Mouse (Mus musculus): ENCODE data around the gene Ppp1r16b.

Ppp1r16b gene

DNA sequence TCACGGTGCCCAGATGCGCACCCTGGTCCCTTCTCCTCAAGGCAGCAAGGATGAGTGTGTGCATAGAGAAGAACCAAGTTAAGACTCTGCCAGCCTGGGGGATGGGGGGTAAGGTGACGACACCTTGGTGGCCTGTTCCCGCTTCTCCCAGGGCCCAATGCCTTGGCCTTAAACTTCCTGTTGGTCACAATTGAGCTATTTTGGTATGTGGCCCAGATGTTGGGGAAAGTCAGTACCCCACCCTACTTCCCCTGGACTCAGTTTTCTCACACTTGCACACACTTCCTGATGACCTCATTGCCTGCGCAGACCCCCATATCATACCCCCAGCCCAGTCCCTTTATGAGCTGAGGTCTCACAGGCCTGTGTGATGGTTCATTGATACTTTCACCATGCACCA lies 23.9 kb downstream of the Ppp1r16b start:
- DNase-seq (ENCODE audit: low read depth, low spot score), result no peak

GRCm38 (mm10) chr2:158689640-158690039 lies 24.4 kb downstream of the Ppp1r16b start:
- DNase-seq (ENCODE audit: low read depth, low spot score), result no peak

DNA sequence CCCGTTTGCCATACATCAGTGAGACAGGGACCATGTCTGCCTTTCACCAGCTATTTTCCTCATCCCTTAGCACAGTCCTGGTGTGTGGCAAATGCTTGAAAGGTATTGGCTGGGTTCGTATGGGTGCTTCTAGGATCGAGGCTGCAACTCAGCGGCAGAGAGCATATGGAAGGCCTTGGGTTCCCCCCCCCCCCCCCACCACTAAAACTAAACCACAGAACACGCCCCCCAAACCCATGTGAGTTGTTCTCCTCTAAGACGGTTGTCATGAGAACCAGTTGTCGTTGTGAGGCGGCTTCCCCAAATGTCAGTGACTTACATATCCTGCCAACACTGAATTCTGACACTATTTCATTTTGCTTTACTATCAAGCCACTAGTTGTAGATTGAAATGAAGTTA lies 24.9 kb downstream of the Ppp1r16b start:
- no peak for DNase-seq (ENCODE audit: low read depth, low spot score)

- DNase-seq (ENCODE audit: low read depth, low spot score), result no peak
Observed at GRCm38 (mm10) chr2:158692191-158692590, 27.0 kb downstream of the Ppp1r16b start.

- DNase-seq (ENCODE audit: low read depth, low spot score), result no peak
Observed at GRCm38 (mm10) chr2:158695811-158696210, 30.6 kb downstream of the Ppp1r16b start.

- DNase-seq (ENCODE audit: low read depth, low spot score), result no peak
Observed at GRCm38 (mm10) chr2:158696451-158696850, 31.3 kb downstream of the Ppp1r16b start.

GRCm38 (mm10) chr2:158699908-158700307 lies 34.7 kb downstream of the Ppp1r16b start:
- no peak for DNase-seq (ENCODE audit: low read depth, low spot score)

DNA sequence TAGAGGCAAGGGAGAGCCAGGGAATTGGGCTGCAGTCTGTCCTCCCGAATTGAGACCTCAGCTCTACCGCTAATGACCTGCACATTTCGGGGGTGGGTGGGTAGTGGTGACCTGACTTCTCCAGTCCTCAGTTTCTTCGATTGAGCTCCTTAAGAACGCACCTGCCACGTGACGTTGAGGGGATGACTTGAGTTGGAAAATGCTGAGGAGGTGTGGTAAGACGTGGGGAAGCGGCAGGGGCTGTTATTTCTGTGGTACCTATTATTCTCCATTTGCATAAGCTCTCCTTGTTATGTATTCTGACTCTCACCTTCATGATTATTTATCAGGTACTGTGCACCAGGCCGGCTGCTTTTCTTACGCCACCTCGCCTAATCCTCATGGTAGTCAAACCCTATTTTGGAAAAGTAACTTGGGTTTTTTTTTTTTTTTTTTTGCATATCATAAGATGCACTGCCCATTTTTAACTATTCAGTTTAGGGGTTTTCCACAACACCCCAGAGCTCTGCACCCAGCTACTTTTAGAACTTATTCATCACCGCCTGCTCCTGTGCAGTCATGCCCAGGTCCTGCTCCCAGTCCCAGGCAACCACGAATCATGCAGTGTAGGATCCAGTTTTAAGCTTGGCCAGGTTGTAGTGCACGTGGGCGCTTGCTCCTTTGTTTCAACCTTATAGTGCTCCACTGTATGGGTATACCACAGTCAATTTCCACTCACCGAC lies 35.5 kb downstream of the Ppp1r16b start:
- no peak for DNase-seq (ENCODE audit: low read depth, low spot score)

GRCm38 (mm10) chr2:158701505-158701904 lies 36.3 kb downstream of the Ppp1r16b start:
- no peak for DNase-seq (ENCODE audit: low read depth, low spot score)

DNA sequence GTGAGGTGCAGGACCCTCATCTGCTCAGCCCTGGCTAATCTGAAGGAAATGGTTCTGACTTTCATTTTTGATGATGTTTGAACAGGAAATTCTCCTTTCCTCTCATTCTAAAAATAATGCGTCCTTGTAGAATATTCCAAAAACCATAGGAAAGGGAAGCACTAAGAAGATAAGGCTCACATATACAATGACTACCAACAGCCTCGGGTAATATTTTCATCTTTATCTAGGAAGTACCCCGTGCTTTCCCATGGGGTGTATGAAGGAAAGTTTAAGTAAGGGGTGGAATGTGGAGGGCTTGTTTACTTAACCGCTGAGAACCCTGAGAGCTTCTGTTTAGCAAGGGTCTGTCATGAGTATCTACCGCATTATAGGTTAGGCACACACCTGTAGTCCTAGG lies 37.0 kb downstream of the Ppp1r16b start:
- no peak for DNase-seq (ENCODE audit: low read depth, low spot score)

DNA sequence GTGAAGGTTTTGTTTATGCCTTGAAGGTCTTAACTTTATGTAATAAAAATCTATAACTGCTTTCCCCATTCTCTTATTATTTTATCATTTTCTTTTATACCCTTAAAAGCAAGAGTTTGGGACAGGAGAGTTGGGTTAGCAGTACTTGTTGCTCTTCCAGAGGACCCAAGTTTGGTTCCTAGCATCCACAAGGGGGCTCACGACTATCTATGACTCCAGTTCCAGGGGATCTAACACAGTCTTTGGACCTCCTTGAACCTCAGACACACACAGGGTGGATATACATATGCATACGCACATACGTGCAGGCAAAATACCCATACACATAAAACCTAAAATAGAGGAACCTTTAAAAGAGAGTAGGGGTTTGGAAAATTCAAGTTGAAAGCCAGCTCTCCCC lies 39.5 kb downstream of the Ppp1r16b start:
- no peak for DNase-seq (ENCODE audit: low read depth, low spot score)

GRCm38 (mm10) chr2:158705529-158705928 lies 40.3 kb downstream of the Ppp1r16b start:
- no peak for DNase-seq (ENCODE audit: low read depth, low spot score)

- DNase-seq (ENCODE audit: low read depth, low spot score), result no peak
Observed at GRCm38 (mm10) chr2:158706704-158707408, 41.7 kb downstream of the Ppp1r16b start.

- no peak for DNase-seq (ENCODE audit: low read depth, low spot score)
Observed at GRCm38 (mm10) chr2:158708121-158708520, 42.9 kb downstream of the Ppp1r16b start.

DNA sequence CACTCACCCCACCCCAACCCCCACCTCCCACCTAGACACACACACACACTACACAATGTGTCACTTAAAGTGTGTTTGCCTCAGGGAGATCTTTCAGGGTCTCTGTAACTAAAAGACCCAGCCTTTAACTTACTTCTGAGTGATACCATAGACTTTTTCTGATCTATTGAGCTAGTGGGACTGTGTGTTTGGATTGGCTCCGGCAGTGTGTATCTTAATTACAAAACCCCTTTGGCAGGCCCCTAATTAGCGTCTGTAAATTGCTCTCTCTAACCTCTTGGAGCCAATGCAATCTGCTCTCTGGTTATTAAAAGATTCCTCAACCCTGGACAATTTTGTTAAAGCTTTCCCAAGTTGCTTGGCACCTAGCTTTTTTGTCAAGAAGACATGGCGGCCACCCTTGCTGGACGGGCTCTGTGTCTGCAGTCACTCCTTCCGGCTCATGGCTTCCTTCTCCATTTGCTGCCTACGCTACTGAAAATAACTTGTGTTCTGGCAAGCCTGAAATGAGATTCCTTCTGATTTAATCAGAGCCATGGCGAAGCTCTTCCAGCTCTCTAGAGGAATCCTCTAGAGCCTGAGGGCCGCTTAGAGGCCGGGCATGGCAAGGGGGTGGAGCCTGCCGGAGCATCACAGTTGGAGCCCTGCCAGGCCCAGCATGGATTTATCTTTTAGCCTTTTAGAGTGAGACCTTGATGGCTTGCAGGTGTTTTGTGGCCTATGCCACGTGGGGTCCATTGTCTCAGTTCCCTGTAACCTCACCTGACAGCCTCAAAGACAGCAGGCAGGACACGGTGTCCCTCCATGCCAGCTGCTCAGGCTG lies 46.9 kb downstream of the Ppp1r16b start:
- DNase-seq (ENCODE audit: low read depth, low spot score), result no peak

GRCm38 (mm10) chr2:158714826-158715225 lies 49.6 kb downstream of the Ppp1r16b start:
- no peak for DNase-seq (ENCODE audit: low read depth, low spot score)

DNA sequence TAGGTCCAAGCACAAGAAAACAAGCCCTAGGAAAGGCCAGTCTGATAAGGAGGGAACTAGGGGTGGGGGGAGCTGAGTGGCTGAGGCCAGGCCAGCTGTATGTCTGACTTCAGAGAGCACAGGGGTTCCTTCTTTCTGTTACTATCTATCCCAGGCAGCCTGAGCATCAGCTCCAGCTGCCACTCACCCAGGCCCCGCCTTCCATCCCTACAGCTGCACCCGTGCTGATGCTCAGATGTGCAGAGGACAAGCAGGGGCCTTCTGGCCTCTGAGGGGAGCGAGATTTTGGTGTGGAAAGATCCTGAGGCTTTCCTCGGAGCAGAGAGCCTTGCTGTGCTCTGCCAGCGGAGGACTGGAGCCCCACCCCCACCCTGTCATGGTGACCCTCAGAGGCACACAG lies 50.9 kb downstream of the Ppp1r16b start:
- no peak for DNase-seq (ENCODE audit: low read depth, low spot score)

DNA sequence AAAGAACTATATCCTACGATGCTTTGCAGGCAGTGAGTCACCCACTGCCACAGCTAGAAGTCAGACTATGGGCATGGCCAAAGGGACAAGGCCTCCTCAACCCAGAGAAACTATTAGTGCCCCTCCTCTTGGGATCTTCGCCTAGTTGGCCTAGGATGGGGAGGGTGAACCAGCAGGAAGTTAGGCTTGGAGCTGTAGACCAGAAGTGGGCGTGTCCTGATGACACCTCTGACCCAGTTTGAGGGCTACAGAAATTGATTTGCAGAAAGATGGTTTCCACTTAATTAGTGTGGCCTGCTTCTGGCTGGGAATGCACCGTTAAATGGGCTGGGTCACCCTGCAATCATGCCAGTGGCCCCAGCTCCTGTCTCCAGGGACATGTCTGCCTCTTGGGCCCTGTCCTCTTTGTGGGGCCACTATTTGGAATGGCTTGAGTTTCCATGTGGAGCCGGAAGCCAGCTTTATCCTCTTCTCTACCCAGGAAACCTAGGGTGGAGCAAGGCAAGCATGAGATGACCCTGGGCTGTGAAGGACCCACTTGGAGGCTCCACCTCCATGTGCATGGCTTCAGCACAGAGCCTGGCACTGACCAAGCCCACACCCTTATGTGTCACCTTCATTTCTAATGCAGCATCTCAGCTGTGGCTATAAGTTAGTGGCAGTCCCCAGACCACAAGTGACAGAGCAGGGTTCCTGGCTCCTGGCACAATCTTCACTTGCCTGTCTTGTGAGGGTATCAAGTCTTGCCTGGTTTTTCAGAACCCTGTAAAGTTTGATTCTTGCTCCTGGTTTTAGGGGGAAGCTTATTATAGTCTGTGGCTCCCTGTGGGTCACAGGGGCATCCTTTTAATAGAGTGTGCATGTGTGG lies 52.6 kb downstream of the Ppp1r16b start:
- no peak for DNase-seq (ENCODE audit: low read depth, low spot score)

DNA sequence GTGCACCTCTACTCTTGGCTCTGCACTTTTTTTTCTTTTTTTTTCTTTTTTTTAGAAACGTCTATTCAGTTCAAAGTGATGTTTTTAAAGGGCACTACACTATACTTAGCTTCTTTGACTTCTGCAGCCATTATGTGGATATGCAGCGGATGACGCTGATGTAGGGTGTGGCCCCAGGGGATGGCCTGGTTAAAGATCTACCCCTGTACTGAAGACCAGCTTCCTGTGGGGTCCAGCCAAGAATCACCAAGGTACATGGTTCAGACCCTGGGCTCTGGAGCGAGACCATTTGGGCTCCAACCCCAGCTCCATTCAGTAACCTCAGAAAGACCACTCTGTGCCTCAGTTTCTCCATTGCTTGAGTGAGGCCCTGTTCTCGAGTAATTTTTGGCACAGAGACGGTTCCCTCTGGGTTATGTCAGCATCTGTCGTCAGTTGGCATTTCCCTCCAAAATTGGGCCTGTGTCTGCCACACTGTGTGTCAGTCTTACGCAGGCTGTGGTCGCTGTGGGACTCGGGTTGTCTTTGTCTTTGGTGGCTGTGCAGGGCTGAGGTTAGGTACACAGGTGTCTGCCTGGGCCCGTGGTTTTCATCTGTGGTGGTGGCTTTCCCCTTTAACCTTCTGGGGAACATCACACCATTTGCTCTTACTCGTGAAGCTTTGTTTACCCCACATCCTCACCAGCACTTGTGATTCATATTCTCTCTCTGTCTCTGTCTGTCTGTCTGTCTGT lies 53.8 kb downstream of the Ppp1r16b start:
- no peak for DNase-seq (ENCODE audit: low read depth, low spot score)

DNA sequence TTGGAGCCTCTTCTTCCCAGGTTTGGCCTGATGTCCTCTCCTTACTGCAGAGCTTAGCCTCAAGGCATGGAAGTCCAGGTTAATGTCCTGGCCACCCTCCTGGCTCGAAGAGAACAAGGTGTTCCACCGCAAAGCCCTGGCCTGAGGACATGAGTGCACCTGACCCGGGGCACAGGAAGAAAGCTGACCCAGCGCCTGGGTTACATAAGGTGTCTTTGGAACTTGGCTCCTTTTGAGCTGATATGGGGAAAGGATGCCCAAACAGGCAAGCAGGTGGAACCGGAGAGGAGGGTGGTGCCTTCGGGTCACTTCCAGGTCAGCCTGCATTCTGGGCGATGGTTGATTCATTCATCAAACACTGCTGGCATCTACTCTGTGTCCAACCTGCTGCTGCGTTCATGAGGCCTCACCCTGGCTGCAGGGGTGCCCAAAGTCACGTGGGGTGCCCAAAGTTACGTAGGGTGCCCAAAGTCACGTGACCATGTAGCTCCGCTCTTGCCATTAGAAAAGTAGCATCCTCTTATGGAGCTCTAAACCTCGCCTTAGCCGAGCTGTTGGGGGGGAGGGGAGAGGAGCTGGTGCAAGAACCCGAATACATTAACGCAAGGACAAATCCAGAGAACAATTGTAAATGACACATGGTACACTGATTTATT lies 55.6 kb downstream of the Ppp1r16b start:
- no peak for DNase-seq (ENCODE audit: low read depth, low spot score)
